Mouse (Mus musculus) heart, embryonic 10.5 days (tissue): ENCODE results near the gene Peli2. TPM values are rescaled to one million over a fixed set of nuclear protein-coding genes. Genes with fewer than 3 reads are reported as not detected.

Source experiments
- DNase-seq: peaks from one replicate; pipeline ENCODE4 v3.0.0-alpha.2; 2017; ENCODE audit warnings: low spot score
- H3K27ac ChIP-seq: fragments of 300-500 bp; sonication (generic); 2 replicates; pipeline ENCODE4 v1.5.1; 2016; ENCODE audit warnings: mild to moderate bottlenecking
- H3K27me3 ChIP-seq: fragments of 300-500 bp; sonication (generic); 2 replicates; pipeline ENCODE4 v1.6.1; 2016; ENCODE audit warnings: mild to moderate bottlenecking; ENCODE audit not compliant: poor library complexity, insufficient read depth, severe bottlenecking
- H3K36me3 ChIP-seq: fragments of 300-500 bp; sonication (generic); 2 replicates; pipeline ENCODE4 v1.6.1; 2016; ENCODE audit warnings: mild to moderate bottlenecking, moderate library complexity
- H3K4me1 ChIP-seq: fragments of 300-500 bp; sonication (generic); 2 replicates; pipeline ENCODE4 v1.6.1; 2016; ENCODE audit warnings: mild to moderate bottlenecking
- H3K4me3 ChIP-seq: fragments of 300-500 bp; sonication (generic); 2 replicates; pipeline ENCODE4 v1.5.1; 2016; ENCODE audit warnings: mild to moderate bottlenecking, moderate library complexity
- H3K9me3 ChIP-seq: fragments of 300-500 bp; sonication (generic); 2 replicates; pipeline ENCODE4 v1.6.1; 2016; ENCODE audit warnings: mild to moderate bottlenecking, moderate library complexity
- WGBS: fragments of 180-500 bp; shearing (Covaris S2); methylation state at CpG from one replicate; pipeline ENCODE4 v1.1.7; 2016; 5-methylcytosine and 5-hydroxymethylcytosine counted together
- polyA plus RNA-seq: library from polyadenylated mRNA; unstranded; fragments of >200 nt; fragmentation: Nextera tagmentation; extraction: Ambion mirVana; gene quantifications from 2 replicates; pipeline ENCODE4 v1.2.1, GENCODE M21; 2016

Gene Peli2
- polyA plus RNA-seq, 1 experiment from 2014 or later: 5.0 TPM

- no peak overlapping the region; the same call in 1 of the 2 replicates for H3K4me3 ChIP-seq
- H3K27ac ChIP-seq: no peak overlapping the region
- H3K36me3 ChIP-seq: no peaks in the 10 kb centered on the region
- H3K4me1 ChIP-seq: peaks cover 14% of the 10 kb centered on the region
- H3K9me3 ChIP-seq: no peaks in the 10 kb centered on the region
- WGBS: 61% methylated on average over 17 of the region's 17 CpGs
- H3K27me3 ChIP-seq: peaks cover 37% of the 10 kb centered on the region
- DNase-seq: no peak
These were observed 23.7 kb downstream of the Peli2 start for GRCm38 (mm10) chr14:48144330-48144729.

- WGBS: 80% methylated on average over 6 of the region's 6 CpGs
- peaks cover 16% of the 10 kb centered on the region for H3K4me1 ChIP-seq
- H3K36me3 ChIP-seq: no peaks in the 10 kb centered on the region
- no peak overlapping the region for H3K4me3 ChIP-seq
- no peak overlapping the region for H3K27ac ChIP-seq
- peaks cover 11% of the 10 kb centered on the region for H3K27me3 ChIP-seq
- no peak for DNase-seq
- no peaks in the 10 kb centered on the region for H3K9me3 ChIP-seq
These were observed 27.1 kb downstream of the Peli2 start for GRCm38 (mm10) chr14:48147688-48148087.

GRCm38 (mm10) chr14:48148615-48149014 lies 28.0 kb downstream of the Peli2 start:
- peaks cover 11% of the 10 kb centered on the region; the same call in 1 of the 2 replicates for H3K27me3 ChIP-seq
- no peak for DNase-seq
- WGBS: 81% methylated on average over 6 of the region's 6 CpGs
- H3K4me3 ChIP-seq: no peak overlapping the region
- H3K4me1 ChIP-seq: peaks cover 7% of the 10 kb centered on the region
- H3K36me3 ChIP-seq: no peaks in the 10 kb centered on the region
- no peak overlapping the region for H3K27ac ChIP-seq
- H3K9me3 ChIP-seq: no peaks in the 10 kb centered on the region

- H3K4me3 ChIP-seq: no peak overlapping the region
- H3K4me1 ChIP-seq: 0 out of 2 replicates have a peak, but pooled peaks cover 3% of the 10 kb centered on the region
- DNase-seq: no peak
- no peaks in the 10 kb centered on the region for H3K36me3 ChIP-seq
- H3K27ac ChIP-seq: no peak overlapping the region
- no peaks in the 10 kb centered on the region for H3K9me3 ChIP-seq
- 91% methylated on average over 9 of the region's 9 CpGs for WGBS
- peaks cover 11% of the 10 kb centered on the region; the same call in 1 of the 2 replicates for H3K27me3 ChIP-seq
These were observed 28.7 kb downstream of the Peli2 start for GRCm38 (mm10) chr14:48149351-48149750.

- Histone ChIP-seq H3K27ac (no peak overlapping the region), H3K4me3 (no peak overlapping the region), H3K36me3 (no peaks in the 10 kb centered on the region), H3K9me3 (no peaks in the 10 kb centered on the region), H3K27me3 (peaks cover 11% of the 10 kb centered on the region; the same call in 1 of the 2 replicates), H3K4me1 (0 out of 2 replicates have a peak, but pooled peaks cover 3% of the 10 kb centered on the region)
- 58% methylated on average over 1 of the region's 1 CpGs for WGBS
- DNase-seq: no peak
These were observed 30.3 kb downstream of the Peli2 start for GRCm38 (mm10) chr14:48150903-48151302.

- 0 out of 2 replicates have a peak, but pooled peaks cover 3% of the 10 kb centered on the region for H3K4me1 ChIP-seq
- peaks cover 11% of the 10 kb centered on the region; the same call in 1 of the 2 replicates for H3K27me3 ChIP-seq
- WGBS: 52% methylated on average over 2 of the region's 2 CpGs
- H3K9me3 ChIP-seq: no peaks in the 10 kb centered on the region
- DNase-seq: no peak
- H3K27ac ChIP-seq: no peak overlapping the region
- H3K4me3 ChIP-seq: no peak overlapping the region
- H3K36me3 ChIP-seq: no peaks in the 10 kb centered on the region
These were observed 30.9 kb downstream of the Peli2 start for GRCm38 (mm10) chr14:48151554-48151953.

GRCm38 (mm10) chr14:48153064-48153463 lies 32.4 kb downstream of the Peli2 start:
- 65% methylated on average over 2 of the region's 2 CpGs for WGBS
- no peaks in the 10 kb centered on the region for H3K36me3 ChIP-seq
- no peak for DNase-seq
- no peaks in the 10 kb centered on the region for H3K9me3 ChIP-seq
- no peak overlapping the region for H3K27ac ChIP-seq
- no peak overlapping the region for H3K4me3 ChIP-seq
- H3K4me1 ChIP-seq: 0 out of 2 replicates have a peak, but pooled peaks cover 3% of the 10 kb centered on the region
- peaks cover 6% of the 10 kb centered on the region; the same call in 1 of the 2 replicates for H3K27me3 ChIP-seq

GRCm38 (mm10) chr14:48153865-48154511 lies 33.4 kb downstream of the Peli2 start:
- Histone ChIP-seq H3K9me3 (no peaks in the 10 kb centered on the region), H3K4me3 (no peak overlapping the region), H3K27me3 (peaks cover 6% of the 10 kb centered on the region; the same call in 1 of the 2 replicates), H3K27ac (no peak overlapping the region), H3K36me3 (no peaks in the 10 kb centered on the region), H3K4me1 (0 out of 2 replicates have a peak, but pooled peaks cover 3% of the 10 kb centered on the region)
- 73% methylated on average over 5 of the region's 5 CpGs for WGBS
- DNase-seq: peak; percentile 5

- H3K27ac ChIP-seq: no peak overlapping the region
- DNase-seq: peak; percentile 31
- 0 out of 2 replicates have a peak, but pooled peaks cover 3% of the 10 kb centered on the region for H3K4me1 ChIP-seq
- no peak overlapping the region for H3K4me3 ChIP-seq
- no peaks in the 10 kb centered on the region for H3K9me3 ChIP-seq
- no peaks in the 10 kb centered on the region for H3K36me3 ChIP-seq
- 86% methylated on average over 8 of the region's 8 CpGs for WGBS
- peaks cover 2% of the 10 kb centered on the region; the same call in 1 of the 2 replicates for H3K27me3 ChIP-seq
These were observed 34.0 kb downstream of the Peli2 start for GRCm38 (mm10) chr14:48154641-48155040.

GRCm38 (mm10) chr14:48155153-48155552 lies 34.5 kb downstream of the Peli2 start:
- no peaks in the 10 kb centered on the region; the same call in 1 of the 2 replicates for H3K27me3 ChIP-seq
- DNase-seq: peak; percentile 69
- H3K9me3 ChIP-seq: no peaks in the 10 kb centered on the region
- H3K4me3 ChIP-seq: no peak overlapping the region
- no peaks in the 10 kb centered on the region for H3K36me3 ChIP-seq
- H3K4me1 ChIP-seq: 0 out of 2 replicates have a peak, but pooled peaks cover 3% of the 10 kb centered on the region
- WGBS: 78% methylated on average over 13 of the region's 13 CpGs
- no peak overlapping the region for H3K27ac ChIP-seq

- Histone ChIP-seq H3K27ac (no peak overlapping the region), H3K4me3 (no peak overlapping the region), H3K9me3 (no peaks in the 10 kb centered on the region), H3K27me3 (peaks cover 3% of the 10 kb centered on the region; the same call in 1 of the 2 replicates), H3K4me1 (no peaks in the 10 kb centered on the region), H3K36me3 (peaks cover 2% of the 10 kb centered on the region; the same call in 1 of the 2 replicates)
- WGBS: 78% methylated on average over 3 of the region's 3 CpGs
- peak; percentile 28 for DNase-seq
These were observed 36.5 kb downstream of the Peli2 start for GRCm38 (mm10) chr14:48157085-48157484.

GRCm38 (mm10) chr14:48157835-48158234 lies 37.2 kb downstream of the Peli2 start:
- H3K4me3 ChIP-seq: no peak overlapping the region
- H3K27me3 ChIP-seq: peaks cover 3% of the 10 kb centered on the region; the same call in 1 of the 2 replicates
- no peak overlapping the region for H3K27ac ChIP-seq
- 83% methylated on average over 8 of the region's 8 CpGs for WGBS
- no peaks in the 10 kb centered on the region for H3K4me1 ChIP-seq
- peak; percentile 58 for DNase-seq
- peaks cover 2% of the 10 kb centered on the region; the same call in 1 of the 2 replicates for H3K36me3 ChIP-seq
- no peaks in the 10 kb centered on the region for H3K9me3 ChIP-seq

GRCm38 (mm10) chr14:48159401-48159800 lies 38.8 kb downstream of the Peli2 start:
- H3K36me3 ChIP-seq: peaks cover 2% of the 10 kb centered on the region; the same call in 1 of the 2 replicates
- DNase-seq: no peak
- no peak overlapping the region for H3K4me3 ChIP-seq
- peaks cover 3% of the 10 kb centered on the region for H3K27me3 ChIP-seq
- H3K9me3 ChIP-seq: no peaks in the 10 kb centered on the region
- peaks cover 11% of the 10 kb centered on the region for H3K4me1 ChIP-seq
- H3K27ac ChIP-seq: no peak overlapping the region
- WGBS: 75% methylated on average over 3 of the region's 3 CpGs
